Mouse (Mus musculus) kidney, postnatal 0 days (tissue): ENCODE results near the gene Ccdc130. TPM values are rescaled to one million over a fixed set of nuclear protein-coding genes. Genes with fewer than 3 reads are reported as not detected.
A peak's percentile ranks its signal among the peaks of the same experiment; 100 is the strongest.

ENCODE experiments used
- ATAC-seq: fragments of 200-750 bp; cut with Nextera tagmentation; replicated peaks from 2 replicates; pipeline ENCODE4 v1.8.0; 2017; ENCODE audit warnings: low read depth, moderate number of reproducible peaks, moderate TSS enrichment, moderate library complexity; ENCODE audit not compliant: low FRiP score
- DNase-seq: peaks from one replicate; pipeline ENCODE4 v3.0.0-alpha.2; 2016; ENCODE audit warnings: low spot score
- H3K27ac ChIP-seq: fragments of 300-500 bp; sonication (generic); 2 replicates; pipeline ENCODE4 v1.5.1; 2014; ENCODE audit warnings: mild to moderate bottlenecking
- H3K27me3 ChIP-seq: fragments of 300-500 bp; sonication (generic); 2 replicates; pipeline ENCODE4 v1.6.1; 2014; ENCODE audit warnings: low read length, mixed read lengths; ENCODE audit not compliant: insufficient read depth
- H3K36me3 ChIP-seq: fragments of 300-500 bp; sonication (generic); 2 replicates; pipeline ENCODE4 v1.6.1; 2014; ENCODE audit warnings: low read length, mixed read lengths; ENCODE audit not compliant: insufficient read depth
- H3K4me1 ChIP-seq: fragments of 300-500 bp; sonication (generic); replicated peaks from 2 replicates; pipeline ENCODE4 v1.6.1; 2014; ENCODE audit warnings: antibody characterized with exemption, low read length, mixed read lengths; ENCODE audit not compliant: insufficient read depth
- H3K4me2 ChIP-seq: fragments of 300-500 bp; sonication (generic); 2 replicates; pipeline ENCODE4 v1.6.1; 2014; ENCODE audit warnings: mild to moderate bottlenecking, low read length, moderate library complexity, mixed read lengths
- H3K4me3 ChIP-seq: fragments of 300-500 bp; sonication (generic); replicated peaks from 2 replicates; pipeline ENCODE4 v1.5.1; 2014; ENCODE audit warnings: low read depth, low read length
- H3K9ac ChIP-seq: fragments of 300-500 bp; sonication (generic); 2 replicates; pipeline ENCODE4 v1.6.1; 2014; ENCODE audit warnings: low read depth, low read length
- H3K9me3 ChIP-seq: fragments of 300-500 bp; sonication (generic); replicated peaks from 2 replicates; pipeline ENCODE4 v1.6.1; 2016; ENCODE audit warnings: low read length, inconsistent platforms, mixed read lengths
- CTCF ChIP-seq: IDR thresholded peaks from 2 replicates; pipeline ENCODE4 v1.5.1; 2016; ENCODE audit warnings: antibody characterized with exemption, low read depth, mild to moderate bottlenecking, moderate library complexity
- WGBS: fragments of 180-500 bp; shearing (Covaris S2); extraction: QIAGEN DNeasy Blood & Tissue Kit; methylation state at CpG from one replicate; pipeline ENCODE4 v1.1.7; 2014; 5-methylcytosine and 5-hydroxymethylcytosine counted together
- polyA plus RNA-seq: library from polyadenylated mRNA; unstranded; fragments of >200 nt; fragmentation: Nextera tagmentation; extraction: Ambion mirVana; gene quantifications from 2 replicates; pipeline ENCODE4 v1.2.1, GENCODE M21; 2015

Gene Ccdc130
- polyA plus RNA-seq, 1 experiment from 2014 or later = 20.2 TPM

DNA sequence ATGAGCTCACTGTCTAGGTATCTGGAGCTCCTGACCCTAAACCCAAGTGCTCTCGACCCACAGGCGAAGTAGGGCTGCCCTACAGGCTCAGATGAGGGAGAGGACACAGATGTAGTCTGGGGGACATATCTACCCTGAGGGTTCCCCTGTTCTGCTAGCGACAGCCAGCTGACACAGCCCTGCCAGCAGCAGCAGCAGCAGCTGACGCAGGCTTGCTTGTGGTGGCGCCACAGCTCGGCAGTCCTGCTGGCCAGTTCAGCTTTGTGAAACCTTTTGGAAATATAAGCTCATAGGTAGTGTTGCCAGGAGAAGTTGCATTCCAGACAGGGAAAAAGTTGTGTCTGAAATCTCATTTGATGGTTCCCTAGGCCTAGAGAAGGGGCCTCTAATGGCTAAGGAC is 29.0 kb downstream of the Ccdc130 start:
- no peak for TF ChIP-seq CTCF
- Histone ChIP-seq H3K27ac (no peak overlapping the region), H3K9me3 (no peaks in the 10 kb centered on the region), H3K4me1 (no peaks in the 10 kb centered on the region), H3K36me3 (peaks cover 15% of the 10 kb centered on the region; the same call in 1 of the 2 replicates), H3K27me3 (no peaks in the 10 kb centered on the region), H3K4me3 (no peak overlapping the region), H3K9ac (no peak overlapping the region), H3K4me2 (no peak overlapping the region)
- 63% methylated on average over 6 of the region's 6 CpGs for WGBS
- DNase-seq = no peak
- no peak for ATAC-seq

- Histone ChIP-seq H3K27ac (peak overlapping the region; percentile 89), H3K9ac (peak overlapping the region; percentile 59), H3K27me3 (no peaks in the 10 kb centered on the region), H3K4me3 (peak overlapping the region; percentile 97), H3K4me1 (peaks cover 4% of the 10 kb centered on the region; the same call in 1 of the 2 replicates), H3K4me2 (peak overlapping the region; percentile 74), H3K9me3 (no peaks in the 10 kb centered on the region), H3K36me3 (peaks cover 7% of the 10 kb centered on the region; the same call in 1 of the 2 replicates)
- no peak for TF ChIP-seq CTCF
- 9% methylated on average over 19 of the region's 19 CpGs for WGBS
- DNase-seq (peak; percentile 4), ATAC-seq (0 out of 2 replicates have a peak, but pooled peaks have one; percentile 3)
Measured at GRCm38 (mm10) chr8:84237542-84238229, 32.5 kb downstream of the Ccdc130 start.

- Histone ChIP-seq H3K4me3 (peak within 1 kb of the TSS; percentile 97), H3K9me3 (no peaks in the 10 kb centered on the region), H3K4me2 (peak within 1 kb of the TSS; percentile 91), H3K27ac (peak within 1 kb of the TSS; percentile 89), H3K36me3 (peaks cover 7% of the 10 kb centered on the region; the same call in 1 of the 2 replicates), H3K4me1 (peaks cover 4% of the 10 kb centered on the region; the same call in 1 of the 2 replicates), H3K27me3 (no peaks in the 10 kb centered on the region), H3K9ac (peak within 1 kb of the TSS; percentile 99)
- TF ChIP-seq CTCF = peak; percentile 25; the same call in 1 of the 2 replicates
- DNase-seq (peak; percentile 100), ATAC-seq (peak; percentile 98)
- under 1% methylated on average over 33 of the region's 35 CpGs for WGBS
Measured at GRCm38 (mm10) chr8:84236998-84237473, 33.1 kb downstream of the Ccdc130 start, which contains the start of gene Zswim4. TSS of gene Zswim4 (minus strand) at chr8:84237055.

DNA sequence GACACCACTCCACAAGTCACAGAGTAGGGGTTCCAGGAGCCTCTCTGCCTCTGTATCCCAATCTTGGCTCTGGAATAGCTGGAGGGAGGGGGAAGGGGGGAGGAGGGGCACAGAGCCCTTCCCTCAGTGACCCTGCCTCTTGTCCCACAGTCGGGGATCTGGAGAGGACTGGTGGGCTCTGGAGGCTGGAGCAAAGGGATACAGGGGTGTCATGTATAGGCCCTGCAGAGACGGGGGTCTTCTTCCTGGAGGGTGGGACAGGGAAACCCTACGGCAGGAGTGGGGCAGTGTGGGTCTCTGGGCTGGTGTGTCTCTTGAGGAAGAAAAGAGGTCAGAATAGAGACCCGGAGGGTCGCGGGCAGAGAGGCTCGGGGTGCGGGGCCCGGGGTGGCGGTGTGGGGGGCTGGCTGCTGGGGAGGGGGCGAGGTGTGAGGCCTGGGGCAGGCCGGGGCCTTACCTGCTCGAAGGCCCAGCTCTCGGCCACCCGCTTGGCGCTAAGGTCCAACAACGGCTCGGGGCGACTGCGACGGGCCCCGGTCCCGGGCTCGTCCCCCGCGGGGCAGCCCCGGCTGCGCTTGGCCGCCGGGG is 33.7 kb downstream of the Ccdc130 start:
- H3K4me3 ChIP-seq = peak overlapping the region; percentile 97
- WGBS = 1% methylated on average over 29 of the region's 30 CpGs
- ATAC-seq = peak; percentile 22

DNA sequence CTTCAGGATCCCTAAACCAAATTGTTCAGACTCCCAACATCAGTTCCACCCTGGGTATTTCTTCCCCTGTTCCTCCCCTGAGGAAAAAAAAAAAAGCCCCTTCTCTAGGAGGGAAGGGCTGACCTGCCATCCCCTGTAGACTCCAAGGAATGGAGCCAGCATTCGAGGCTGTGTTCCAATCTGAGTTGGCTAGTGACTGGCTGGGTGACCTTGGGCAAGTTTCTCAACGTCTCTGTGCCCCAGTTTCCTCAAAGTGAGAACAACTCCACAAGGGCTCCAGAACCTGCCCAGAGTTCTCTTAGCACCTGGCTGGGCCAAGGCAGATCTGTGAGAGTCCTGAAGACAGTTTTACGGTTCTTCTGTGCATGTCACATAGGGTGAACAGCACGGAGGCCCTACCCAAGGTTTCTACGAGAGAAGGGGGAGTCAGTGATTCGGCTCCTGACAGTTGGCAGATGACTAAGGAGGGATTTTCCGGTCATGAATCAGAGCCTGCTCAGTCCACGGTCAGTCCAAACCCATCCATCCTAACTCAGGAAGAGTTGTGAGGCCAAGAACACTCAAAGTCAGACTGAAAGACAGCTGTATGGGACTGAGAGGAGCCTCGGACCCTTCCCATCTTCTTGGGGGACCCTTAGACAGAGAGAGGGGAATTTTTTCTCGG is 34.3 kb downstream of the Ccdc130 start:
- WGBS = 8% methylated on average over 10 of the region's 10 CpGs
- Histone ChIP-seq H3K27me3 (no peaks in the 10 kb centered on the region), H3K4me3 (peak overlapping the region; percentile 97), H3K27ac (peak overlapping the region; percentile 82), H3K4me2 (peak overlapping the region; percentile 91), H3K9ac (peak overlapping the region; percentile 99), H3K9me3 (no peaks in the 10 kb centered on the region), H3K4me1 (peaks cover 4% of the 10 kb centered on the region; the same call in 1 of the 2 replicates), H3K36me3 (peaks cover 12% of the 10 kb centered on the region)
- no peak for ATAC-seq
- TF ChIP-seq CTCF = no peak
- peak; percentile 33 for DNase-seq

More for the DNA sequence above, 33.7 kb downstream of the Ccdc130 start:
- Histone ChIP-seq H3K9ac (peak overlapping the region; percentile 99), H3K4me1 (peaks cover 4% of the 10 kb centered on the region; the same call in 1 of the 2 replicates), H3K9me3 (no peaks in the 10 kb centered on the region), H3K36me3 (peaks cover 11% of the 10 kb centered on the region), H3K4me2 (peak overlapping the region; percentile 91), H3K27me3 (no peaks in the 10 kb centered on the region), H3K27ac (peak overlapping the region; percentile 82)
- TF ChIP-seq CTCF = no peak
- peak; percentile 27 for DNase-seq

DNA sequence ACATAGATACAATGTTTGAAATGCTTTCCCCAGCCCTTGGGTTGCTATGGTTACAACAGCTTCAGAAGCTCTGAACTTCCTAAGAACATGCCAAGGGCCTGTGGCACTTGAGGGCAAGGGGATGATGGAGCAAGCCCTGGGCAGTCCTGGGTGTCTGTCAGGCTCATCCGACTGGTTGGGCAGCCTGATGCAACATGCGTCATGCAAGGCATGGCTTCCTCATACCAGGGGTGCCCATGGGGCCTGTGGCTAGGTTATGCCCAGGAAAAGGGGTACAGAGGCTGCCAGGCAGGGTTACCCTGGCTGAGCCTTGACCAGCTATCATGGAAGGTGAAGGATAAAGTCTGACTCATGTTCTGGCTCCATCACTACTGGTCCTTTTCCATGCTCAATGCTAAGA is 37.1 kb downstream of the Ccdc130 start:
- H3K36me3 ChIP-seq = peaks cover 29% of the 10 kb centered on the region
- H3K27me3 ChIP-seq = no peaks in the 10 kb centered on the region
- H3K9me3 ChIP-seq = no peaks in the 10 kb centered on the region
- DNase-seq = no peak
- peaks cover 4% of the 10 kb centered on the region; the same call in 1 of the 2 replicates for H3K4me1 ChIP-seq
- TF ChIP-seq CTCF = no peak
- no peak overlapping the region for H3K9ac ChIP-seq
- no peak overlapping the region for H3K4me2 ChIP-seq
- H3K27ac ChIP-seq = no peak overlapping the region
- ATAC-seq = no peak
- WGBS = 89% methylated on average over 2 of the region's 2 CpGs
- H3K4me3 ChIP-seq = no peak overlapping the region
